Mouse (Mus musculus) adrenal gland, postnatal 10 days (tissue): ENCODE measurements around the gene Rnaset2b. TPM values are rescaled to one million over a fixed set of nuclear protein-coding genes. Genes with fewer than 3 reads are reported as not detected.

Experiments used
- total RNA-seq, 2 experiments: library from RNA; stranded (reverse); gene quantifications; 2 replicates each; pipeline ENCODE4 v1.2.3; 2021

The Rnaset2b gene
- total RNA-seq, 2 experiments from 2014 or later = 295 to 316 TPM

Other genes with a start within 250 kb of the Rnaset2b start
- 10 to 100 TPM; 18.2 to 21.2 TPM for gene Ezr, start 187.8 kb upstream of the Rnaset2b start, total RNA-seq
- gene Rsph3b, start 22.0 kb upstream of the Rnaset2b start, total RNA-seq = 10 to 100 TPM; 41.9 to 45.7 TPM
- gene Tagap1, start 9.5 kb upstream of the Rnaset2b start, total RNA-seq = 10 to 100 TPM; 11.0 to 17.0 TPM
- under 1 TPM in 1 of 2 experiments, not detected in 1; 0.55 TPM for gene Gm49721, start 8.3 kb downstream of the Rnaset2b start, total RNA-seq
- not detected for gene Gm1604a, start 54.9 kb downstream of the Rnaset2b start, total RNA-seq
- 10 to 100 TPM; 12.9 to 23.2 TPM for gene Rps6ka2, start 199.5 kb downstream of the Rnaset2b start, total RNA-seq